Mouse (Mus musculus): ENCODE measurements around the gene Atg7.

Gene Atg7

GRCm38 (mm10) chr6:114642601-114643528 lies at the start of gene Atg7:
TSS of gene Atg7 (plus strand) at chr6:114643097.
- DNase-seq = peak; percentile 96 to 97

- DNase-seq = peak; percentile 80 to 84
Measured at GRCm38 (mm10) chr6:114614076-114614475, 28.8 kb upstream of the Atg7 start.

GRCm38 (mm10) chr6:114633886-114634285 lies 9.0 kb upstream of the Atg7 start:
- peak; percentile 50 to 58 for DNase-seq

GRCm38 (mm10) chr6:114643716-114644115 lies 819 bp downstream of the Atg7 start:
- peak in 1 of 2 experiments; percentile 4 for DNase-seq

- DNase-seq = no peak
Measured at GRCm38 (mm10) chr6:114644531-114644930, 1.6 kb downstream of the Atg7 start.

GRCm38 (mm10) chr6:114646201-114646600 lies 3.3 kb downstream of the Atg7 start:
- DNase-seq = no peak

GRCm38 (mm10) chr6:114647011-114647410 lies 4.1 kb downstream of the Atg7 start:
- DNase-seq = no peak

- DNase-seq = no peak
Measured at GRCm38 (mm10) chr6:114648352-114649030, 5.6 kb downstream of the Atg7 start.

- peak; percentile 48 to 62 for DNase-seq
Measured at GRCm38 (mm10) chr6:114652209-114652608, 9.3 kb downstream of the Atg7 start.

- DNase-seq = no peak
Measured at GRCm38 (mm10) chr6:114656826-114657600, 14.1 kb downstream of the Atg7 start.

GRCm38 (mm10) chr6:114657807-114658206 lies 14.9 kb downstream of the Atg7 start:
- DNase-seq = peak in 1 of 2 experiments; percentile 6

- peak in 1 of 2 experiments; percentile 10 for DNase-seq
Measured at GRCm38 (mm10) chr6:114659278-114659991, 16.5 kb downstream of the Atg7 start.

- no peak for DNase-seq
Measured at GRCm38 (mm10) chr6:114659992-114660800, 17.3 kb downstream of the Atg7 start.

GRCm38 (mm10) chr6:114663707-114664106 lies 20.8 kb downstream of the Atg7 start:
- no peak for DNase-seq

- DNase-seq = no peak
Measured at GRCm38 (mm10) chr6:114664716-114665115, 21.8 kb downstream of the Atg7 start.

GRCm38 (mm10) chr6:114667518-114667917 lies 24.6 kb downstream of the Atg7 start:
- DNase-seq = no peak

- DNase-seq = no peak
Measured at GRCm38 (mm10) chr6:114674771-114675170, 31.9 kb downstream of the Atg7 start.

GRCm38 (mm10) chr6:114676091-114676490 lies 33.2 kb downstream of the Atg7 start:
- no peak for DNase-seq

GRCm38 (mm10) chr6:114682092-114682711 lies 39.3 kb downstream of the Atg7 start:
- no peak for DNase-seq

GRCm38 (mm10) chr6:114683741-114684140 lies 40.8 kb downstream of the Atg7 start:
- no peak for DNase-seq

GRCm38 (mm10) chr6:114684407-114684806 lies 41.5 kb downstream of the Atg7 start:
- DNase-seq = no peak

Measured in kidney, postnatal 4 days (tissue).